Mouse (Mus musculus) urinary bladder, adult 2 months (tissue): ENCODE data around the gene Slc13a5. TPM values are rescaled to one million over a fixed set of nuclear protein-coding genes. Genes with fewer than 3 reads are reported as not detected.

Experiments
- DNase-seq: peaks from one replicate; pipeline ENCODE4 v3.0.0; 2022; ENCODE audit warnings: low spot score
- polyA plus RNA-seq: library from polyadenylated mRNA; depleted of rRNA; stranded (reverse); fragments of >200 nt; gene quantifications from 2 replicates; pipeline ENCODE4 v1.2.3, GENCODE M21; 2012; rRNA removed

Gene Slc13a5
- polyA plus RNA-seq, result 0.16 and 0.39 TPM in 2 replicates

DNA sequence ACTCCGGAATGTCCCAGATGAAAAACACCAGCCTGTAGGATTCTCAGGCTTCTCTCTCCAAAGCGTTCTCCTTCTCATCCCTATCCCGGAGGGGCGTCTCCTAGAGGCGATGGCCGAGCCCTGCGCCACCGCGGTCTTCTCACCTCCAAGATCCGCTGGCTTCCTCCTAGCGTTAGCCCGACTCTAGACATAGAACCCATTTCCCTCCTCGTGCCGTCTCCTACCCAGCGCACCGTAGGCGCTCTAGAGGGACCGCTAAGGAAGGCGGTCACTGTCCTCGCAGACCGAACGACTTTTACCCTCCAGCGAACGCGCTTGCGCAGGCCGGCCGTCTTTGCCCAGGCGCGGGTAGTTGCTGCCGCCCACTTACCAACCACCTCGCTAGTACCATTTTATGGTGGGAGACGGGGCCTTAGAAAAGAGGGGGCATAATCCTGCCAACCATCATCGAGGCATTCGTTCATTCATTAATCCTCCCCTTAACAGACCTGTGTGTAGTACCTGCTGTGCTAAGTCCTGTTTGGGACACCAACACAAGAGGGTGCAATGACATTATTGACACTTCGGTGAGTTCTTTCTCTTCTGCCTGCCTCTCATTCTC is at the start of gene Slc13a5:
Gene Slc13a5 (minus strand): TSS at position 263 of the 601 bp plus-strand sequence.
- no peak for DNase-seq

DNA sequence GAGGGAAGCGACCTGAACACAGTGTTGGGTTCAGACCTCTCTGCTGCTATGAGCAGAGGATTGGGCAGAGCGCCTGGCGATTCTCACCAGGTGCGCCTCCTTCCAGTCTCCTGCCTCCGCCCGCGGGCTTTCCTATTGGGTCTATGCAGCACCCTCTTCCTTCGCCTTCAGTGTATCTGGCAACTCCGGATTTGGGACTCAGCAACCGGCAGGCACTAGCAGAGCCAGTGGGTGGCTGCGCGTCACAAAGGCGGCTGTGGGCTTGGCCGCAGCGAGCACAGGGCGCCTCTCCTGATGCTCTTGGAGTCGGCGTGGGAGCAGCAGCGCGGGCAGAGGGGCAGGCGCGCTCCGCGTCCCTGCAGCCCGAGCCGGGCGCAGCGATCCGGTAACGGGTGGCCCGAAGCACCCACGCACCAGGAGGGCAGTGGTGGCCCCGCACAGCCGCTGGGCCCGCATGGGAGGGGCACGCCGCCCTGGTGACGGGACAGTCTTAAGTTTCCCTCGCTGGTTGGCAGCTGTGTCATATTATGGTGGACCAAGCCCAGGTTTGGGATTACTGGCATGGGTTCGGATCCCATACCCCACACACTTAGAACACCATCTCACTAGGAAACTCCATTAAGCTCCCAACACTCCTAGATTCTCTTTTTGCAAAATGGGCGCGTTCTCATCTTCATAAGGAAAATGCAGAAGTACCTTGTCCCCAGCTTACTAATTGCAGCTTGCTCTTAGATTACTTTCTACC is 47.3 kb upstream of the Slc13a5 start, which contains the start of gene Fbxo39:
Gene Fbxo39 (plus strand): TSS at position 294 of the 745 bp plus-strand sequence.
- no peak for DNase-seq

- no peak for DNase-seq
Measured at GRCm38 (mm10) chr11:72311355-72312001, 44.5 kb upstream of the Slc13a5 start.

- DNase-seq, result no peak
Measured at GRCm38 (mm10) chr11:72310491-72310890, 43.5 kb upstream of the Slc13a5 start.

GRCm38 (mm10) chr11:72308982-72309381 is 42.0 kb upstream of the Slc13a5 start:
- no peak for DNase-seq

GRCm38 (mm10) chr11:72307461-72307860 is 40.4 kb upstream of the Slc13a5 start:
- no peak for DNase-seq

- DNase-seq, result no peak
Measured at GRCm38 (mm10) chr11:72302230-72302629, 35.2 kb upstream of the Slc13a5 start.

DNA sequence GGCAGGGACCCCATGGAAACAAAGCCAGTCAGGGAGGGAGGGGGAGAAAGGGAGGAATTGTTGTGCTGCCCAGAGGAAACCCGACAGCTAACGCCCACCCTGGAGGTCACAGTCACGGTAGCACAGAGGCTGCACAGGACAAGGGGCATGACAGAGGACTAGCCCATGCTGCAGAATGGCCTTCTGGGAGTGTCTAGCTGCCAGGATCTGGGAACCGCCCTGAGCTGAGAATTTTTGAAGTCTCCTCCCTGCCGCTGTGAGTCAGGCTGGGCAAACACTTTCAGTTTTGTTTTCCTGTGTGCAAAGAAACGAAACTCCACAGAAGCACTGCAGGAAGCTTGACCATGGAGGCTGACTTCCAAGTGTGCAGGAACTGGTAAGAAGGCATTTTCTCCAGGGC is 34.3 kb upstream of the Slc13a5 start, which contains the start of gene Xaf1:
Gene Xaf1 (plus strand): TSS at position 296 of the 400 bp plus-strand sequence.
- DNase-seq, result peak; percentile 28

DNA sequence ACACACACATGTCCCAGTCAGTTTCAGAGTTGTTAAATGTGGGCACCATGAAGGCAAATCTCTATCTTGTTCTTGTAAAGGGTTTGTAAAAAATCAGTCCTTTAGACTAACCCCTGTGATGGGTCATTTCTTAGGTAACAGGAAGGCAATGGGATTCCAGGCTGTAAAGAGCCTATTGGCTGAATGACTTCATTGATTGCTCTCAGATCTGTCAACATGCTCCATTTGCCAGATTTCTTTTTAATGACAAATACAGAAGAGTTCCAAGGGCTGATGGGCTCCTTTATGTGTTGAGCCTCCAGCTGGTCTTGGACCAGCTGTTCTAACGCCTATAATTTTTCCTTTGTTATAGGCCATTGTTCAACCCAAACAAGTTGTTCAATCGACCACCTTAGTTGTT is 26.1 kb upstream of the Slc13a5 start:
- DNase-seq, result no peak

DNA sequence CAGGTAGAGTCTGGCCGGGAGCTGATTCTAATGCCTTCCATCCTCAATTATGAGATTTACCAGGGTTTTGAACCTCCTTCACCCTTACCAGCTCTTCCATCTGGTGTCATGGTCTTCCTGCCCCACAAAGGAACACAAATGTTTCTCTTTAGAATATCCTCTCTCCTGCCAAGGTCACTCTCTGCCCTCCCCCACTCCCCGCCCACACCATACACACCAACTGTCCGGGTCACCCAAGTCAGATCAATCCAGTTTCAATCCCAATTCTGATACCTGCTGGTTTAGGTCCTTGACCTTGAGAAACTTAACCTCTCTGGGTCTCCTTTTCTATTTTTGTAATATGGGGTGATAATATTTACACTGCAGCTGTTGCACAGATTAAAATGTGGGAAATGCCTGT is 20.5 kb upstream of the Slc13a5 start:
- no peak for DNase-seq

DNA sequence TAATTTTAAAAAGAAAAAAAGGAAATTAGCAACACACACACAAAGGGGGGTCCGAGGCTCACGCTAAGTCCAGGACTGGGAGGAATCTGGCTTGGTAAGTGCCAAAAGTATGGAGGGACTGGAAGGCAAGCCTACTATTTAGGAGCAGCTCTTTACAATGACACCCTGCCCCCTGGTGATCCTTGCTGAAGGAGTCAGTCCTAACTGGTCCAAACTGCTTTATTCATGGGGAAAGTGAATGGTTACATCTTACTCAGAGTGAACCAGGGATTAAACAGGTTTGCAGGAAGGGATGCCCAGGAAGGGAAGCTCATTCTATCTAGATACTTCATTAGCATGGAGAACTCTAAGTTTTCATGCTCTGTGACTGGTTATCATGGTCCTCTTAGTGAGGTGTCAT is 20.1 kb upstream of the Slc13a5 start:
- DNase-seq, result no peak

DNA sequence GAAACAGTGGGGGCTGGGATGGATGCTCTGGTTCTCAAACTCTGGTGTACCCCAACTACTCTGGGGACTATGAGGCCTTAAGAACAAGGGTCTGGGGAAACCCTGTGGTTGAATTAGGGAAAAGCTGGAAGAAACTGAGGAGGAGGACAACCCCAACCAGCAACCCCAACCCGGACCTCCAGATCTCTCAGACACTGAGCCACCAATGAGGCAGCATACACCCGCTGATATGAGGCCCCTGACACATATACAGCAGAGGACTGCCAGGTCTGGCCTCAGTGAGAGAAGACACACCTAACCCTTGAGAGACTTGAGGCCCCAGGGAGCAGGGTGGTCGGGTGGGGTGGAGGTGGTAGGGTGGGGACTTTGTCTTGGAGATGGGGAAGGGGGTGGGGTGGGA is 19.6 kb upstream of the Slc13a5 start:
- DNase-seq, result no peak

DNA sequence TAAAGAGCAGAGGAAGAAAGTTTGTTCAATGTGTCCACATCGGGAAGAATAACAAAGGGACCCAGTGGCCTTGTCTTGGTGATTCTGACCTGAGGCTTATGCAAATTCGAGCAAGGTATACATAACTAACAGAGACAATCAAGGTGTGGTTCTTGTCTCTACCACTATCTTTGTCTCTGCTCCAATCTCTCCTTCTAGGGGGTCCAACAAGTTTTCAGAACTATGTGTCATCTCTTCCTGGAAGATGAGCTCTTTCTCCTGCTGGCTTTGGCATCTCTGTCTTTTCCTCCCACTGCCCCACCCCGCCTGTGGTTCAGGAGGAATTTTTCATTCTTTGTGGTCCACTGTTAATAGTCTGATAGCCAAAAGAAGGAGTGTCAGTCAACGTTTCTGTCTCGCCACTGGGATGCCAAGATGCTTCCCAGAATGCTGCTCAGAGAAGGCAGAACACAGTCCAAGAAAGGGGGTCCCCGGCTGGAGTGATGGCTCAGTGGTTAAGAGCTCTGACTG is 19.0 kb upstream of the Slc13a5 start:
- DNase-seq, result no peak

GRCm38 (mm10) chr11:72284532-72285182 is 17.6 kb upstream of the Slc13a5 start:
- no peak for DNase-seq

- DNase-seq, result no peak
Measured at GRCm38 (mm10) chr11:72283486-72284224, 16.6 kb upstream of the Slc13a5 start.

- DNase-seq, result no peak
Measured at GRCm38 (mm10) chr11:72281852-72282400, 14.9 kb upstream of the Slc13a5 start.

- no peak for DNase-seq
Measured at GRCm38 (mm10) chr11:72281143-72281851, 14.3 kb upstream of the Slc13a5 start.

DNA sequence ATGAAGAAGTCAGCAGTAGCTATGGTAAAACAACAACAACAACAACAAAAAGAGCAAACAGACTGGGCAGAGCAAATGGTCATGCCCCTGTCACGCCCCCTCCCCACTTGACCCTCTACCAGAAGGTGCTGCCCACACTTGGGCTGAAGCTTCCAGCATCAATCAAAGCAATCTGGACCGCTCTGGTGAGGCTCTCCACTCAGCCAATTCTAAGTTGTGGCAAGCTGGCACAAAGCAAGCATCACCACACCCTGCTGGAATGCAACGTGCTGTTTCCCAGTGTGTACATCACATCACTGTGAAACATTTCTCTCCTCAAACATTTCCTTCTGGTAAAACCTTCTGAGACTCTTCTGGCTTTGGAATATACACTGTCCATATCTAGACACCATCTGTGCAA is 6.3 kb upstream of the Slc13a5 start:
- no peak for DNase-seq

- no peak for DNase-seq
Measured at GRCm38 (mm10) chr11:72271761-72272160, 4.7 kb upstream of the Slc13a5 start.

DNA sequence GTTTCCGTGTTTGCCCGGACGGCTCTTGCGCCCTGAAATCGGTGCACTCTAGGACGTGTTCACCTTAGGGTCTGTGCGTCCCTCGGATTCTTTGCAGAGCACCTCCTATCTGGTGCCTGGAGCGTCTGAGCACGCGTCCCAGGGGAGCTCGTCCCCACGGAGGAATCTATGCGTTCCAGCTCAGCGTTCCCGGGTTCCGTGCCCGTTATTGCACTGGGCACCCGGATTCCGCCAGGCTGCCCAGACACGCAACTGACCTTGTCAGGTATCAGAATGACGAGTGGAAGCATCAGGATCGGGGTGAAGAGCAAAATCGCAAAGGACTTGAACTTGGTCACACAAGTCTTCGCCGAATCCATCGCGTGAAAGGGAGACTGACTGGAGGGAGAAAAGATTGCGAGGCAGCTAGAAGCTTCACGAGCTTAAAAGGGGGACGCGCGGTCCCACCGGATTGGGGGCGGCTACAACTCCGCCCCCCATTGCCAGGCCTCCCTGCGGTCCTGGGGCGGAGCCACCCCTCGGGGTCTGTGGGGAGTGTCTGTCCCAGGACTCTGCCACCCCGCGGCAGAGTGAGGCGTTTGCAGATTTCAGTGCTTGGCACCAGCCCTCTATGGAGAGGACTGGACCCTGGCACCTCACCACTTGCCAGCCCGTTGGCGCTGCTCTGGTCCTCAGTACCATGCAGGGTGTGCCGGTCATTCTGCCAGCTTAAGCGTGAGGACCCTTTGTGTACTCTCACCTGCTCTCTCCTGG is 639 bp downstream of the Slc13a5 start:
- no peak for DNase-seq
